Mouse (Mus musculus) left cerebral cortex, postnatal 10 days (tissue): Measurements from ENCODE around the gene Hdac1. TPM values are rescaled to one million over a fixed set of nuclear protein-coding genes. Genes with fewer than 3 reads are reported as not detected.
A peak's percentile ranks its signal among the peaks of the same experiment; 100 is the strongest.
"Not testable (repeated sequence)": the region's sequence is repeated elsewhere in the genome, so short reads cannot be mapped to it uniquely, and the experiment has no call there.

Experiments used
- DNase-seq, 2 experiments: peaks; one replicate each; pipeline ENCODE4 v3.0.0; 2021 to 2022; ENCODE audit warnings: low spot score in 2 of 2, mixed read lengths in 1 of 2; ENCODE audit errors: extremely low spot score in 1 of 2
- intact Hi-C: fragments of 180-260 bp; cut with DNase I; formaldehyde crosslinking; loops from one replicate; pipeline ENCODE4 v1.15.1; 2025
- total RNA-seq, 2 experiments: library from RNA; stranded (reverse); gene quantifications; 2 replicates each; pipeline ENCODE4 v1.2.3; 2021

Hdac1 gene
- total RNA-seq, 2 experiments from 2014 or later: 29.4 to 33.0 TPM

DNA sequence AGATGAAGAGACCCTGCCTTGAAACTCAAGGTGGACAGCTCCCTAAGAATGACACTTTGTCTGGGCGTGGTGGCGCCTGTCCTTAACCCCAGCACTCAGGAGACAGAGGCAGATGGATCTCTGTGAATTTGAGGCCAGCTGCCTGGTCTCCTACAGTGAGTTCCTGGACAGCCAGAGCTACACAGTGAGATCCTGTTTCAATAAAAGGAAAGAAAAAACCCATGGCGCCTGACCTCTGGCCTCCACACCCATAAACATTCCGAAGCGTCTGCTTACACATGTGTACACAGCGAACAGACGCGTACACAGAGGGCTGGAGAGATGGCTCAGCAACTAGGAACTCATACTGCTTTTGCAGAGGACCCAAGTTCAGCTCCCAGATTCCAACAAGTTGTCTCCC lies 21.2 kb upstream of the Hdac1 start:
- intact Hi-C loops: no loop called here
- no peak for DNase-seq

DNA sequence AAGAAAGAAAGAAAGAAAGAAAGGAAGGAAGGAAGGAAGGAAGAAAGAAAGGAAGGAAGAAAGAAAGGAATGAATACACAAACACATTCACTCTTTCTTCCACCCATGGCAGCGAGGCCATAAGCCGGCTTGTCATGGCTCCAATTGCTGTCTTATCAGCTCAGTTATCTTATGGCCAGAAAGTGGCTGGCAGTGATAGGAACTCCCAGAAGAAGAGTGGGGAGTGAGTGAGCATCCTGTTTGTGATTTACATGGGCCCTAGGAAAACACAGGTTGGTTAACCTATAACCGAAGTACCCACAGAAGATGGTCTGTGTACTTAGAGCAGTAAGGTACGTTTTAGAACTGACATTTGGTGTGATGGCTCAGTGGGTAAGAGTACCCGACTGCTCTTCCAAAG lies 18.7 kb upstream of the Hdac1 start:
- intact Hi-C loops: no loop called here

DNA sequence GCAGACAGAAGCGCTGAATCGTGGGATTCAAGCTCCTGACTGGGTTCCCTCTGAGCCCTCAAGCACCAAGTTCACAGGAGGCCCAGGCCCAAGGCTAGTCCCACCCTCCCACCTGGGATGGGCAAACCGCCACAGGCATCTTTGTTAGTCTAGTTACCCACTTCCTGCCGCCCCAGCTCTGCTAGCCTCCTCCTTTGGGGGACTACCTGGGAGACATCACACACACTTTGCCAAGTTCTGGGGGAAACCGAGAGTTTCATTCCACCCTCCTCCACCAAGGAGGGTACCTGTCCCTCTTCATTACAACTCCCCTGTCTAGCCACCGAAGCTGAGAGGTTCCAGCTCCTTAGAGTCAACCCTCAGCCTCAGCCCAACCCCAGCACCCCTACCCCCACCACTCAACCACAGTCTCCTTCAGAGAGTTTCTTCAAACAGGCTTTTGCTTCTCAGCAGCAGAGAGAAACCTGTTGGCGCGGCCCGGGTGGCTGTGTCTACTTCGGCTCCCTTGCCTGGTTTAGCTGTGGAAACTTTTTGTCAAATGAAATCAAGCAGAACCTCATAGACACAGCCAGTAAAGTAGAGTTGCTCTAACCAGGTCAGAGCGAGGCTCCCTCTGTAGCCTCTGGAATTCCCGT lies 15.9 kb upstream of the Hdac1 start:
- peak in 1 of 2 experiments; percentile 32 for DNase-seq
- intact Hi-C loops: no loop called here

More for the DNA sequence above, 18.7 kb upstream of the Hdac1 start:
- no peak for DNase-seq

DNA sequence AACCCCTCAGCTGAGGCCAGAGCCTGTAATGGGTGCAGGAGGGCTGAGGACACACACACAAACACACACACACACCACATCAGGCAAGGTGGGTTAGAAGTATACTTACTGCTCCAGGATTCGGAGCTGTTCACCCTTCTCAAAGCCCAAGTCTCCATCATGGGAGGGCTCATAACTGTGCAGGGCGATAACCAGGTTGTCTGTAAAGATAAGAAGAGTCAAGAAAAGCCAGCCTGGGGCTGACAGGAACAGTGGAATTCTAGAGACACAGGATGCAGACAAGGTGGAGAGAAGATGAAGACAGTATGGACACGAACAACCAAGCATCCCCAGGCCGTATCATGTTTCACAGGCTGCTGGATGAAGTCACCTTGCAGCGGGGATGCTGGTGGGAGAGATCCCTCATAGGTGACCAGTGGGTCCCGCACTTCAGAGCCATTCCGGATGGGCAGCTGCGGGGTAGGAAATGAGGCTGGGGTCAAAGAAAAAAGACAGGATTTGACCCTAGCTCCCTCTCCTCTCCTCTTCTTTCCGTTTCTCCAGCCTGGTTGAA lies 14.8 kb upstream of the Hdac1 start:
- intact Hi-C loops: no loop called here
- DNase-seq: no peak

DNA sequence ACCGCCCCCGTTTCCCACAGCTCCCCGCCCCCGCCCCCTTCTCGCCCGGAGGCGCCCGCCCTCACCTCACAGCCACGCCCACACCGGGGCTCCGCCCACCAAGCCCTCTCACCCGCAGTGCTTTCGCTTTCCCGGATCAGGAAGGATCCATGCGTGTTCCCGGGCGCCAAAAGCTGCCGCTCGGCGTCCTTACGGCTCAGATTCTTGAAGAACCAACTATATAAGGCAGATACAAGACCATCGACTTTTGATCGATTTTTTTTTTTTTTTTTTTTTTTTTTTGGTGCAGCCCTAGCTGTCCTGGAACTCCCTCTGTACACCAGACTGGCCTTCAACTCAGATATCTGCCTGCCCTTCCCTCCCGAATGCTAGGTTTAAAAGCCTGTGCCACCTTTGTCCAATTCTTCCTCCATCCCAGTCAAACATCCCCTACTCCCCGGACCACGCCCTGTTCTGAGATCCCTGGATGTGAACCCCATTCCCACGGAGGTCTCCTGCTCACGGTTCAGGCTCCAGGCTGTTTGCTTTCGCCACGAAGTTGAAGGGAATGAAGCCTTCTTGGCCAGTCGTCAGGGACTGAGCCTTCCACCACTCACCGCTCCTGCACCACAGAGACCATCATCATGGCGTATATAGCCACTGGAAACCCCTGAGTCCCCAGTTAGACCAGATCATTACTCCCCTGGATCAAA lies 14.2 kb upstream of the Hdac1 start:
- intact Hi-C loops: no loop called here
- peak; percentile 78 to 93 for DNase-seq

DNA sequence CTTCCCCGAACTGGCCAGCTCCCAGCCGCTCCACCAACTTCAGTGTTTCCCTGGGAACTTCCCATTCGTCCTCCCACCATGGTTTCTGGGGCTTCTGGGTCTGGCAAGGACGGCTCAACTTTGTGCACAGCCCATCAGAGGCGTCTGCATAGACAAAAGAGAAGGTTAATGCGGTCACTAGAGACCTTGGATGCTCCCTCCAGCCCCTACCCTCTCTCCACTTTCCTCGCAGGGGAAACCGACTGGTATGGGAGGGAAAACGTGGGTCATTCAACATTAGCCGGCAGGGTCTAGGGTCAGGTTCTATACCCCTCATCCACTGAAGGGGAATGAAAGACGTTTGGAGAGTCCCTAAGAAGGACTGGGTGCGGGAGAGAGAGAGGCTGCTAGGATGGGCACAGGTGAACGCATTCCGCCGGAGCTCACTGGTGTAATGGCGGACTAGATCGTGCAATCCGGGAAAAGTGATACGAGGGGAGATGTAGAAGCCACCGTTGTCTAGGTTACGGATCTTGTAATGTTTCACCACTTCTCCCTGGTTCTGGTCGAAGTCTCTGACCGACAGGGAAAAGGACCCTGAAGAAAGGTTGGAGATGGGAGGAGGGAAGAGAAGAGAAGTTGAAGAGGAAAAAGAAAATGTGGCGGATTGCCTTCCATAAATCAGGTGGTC lies 13.5 kb upstream of the Hdac1 start:
- DNase-seq: peak in 1 of 2 experiments; percentile 39
- intact Hi-C loops: no loop called here

DNA sequence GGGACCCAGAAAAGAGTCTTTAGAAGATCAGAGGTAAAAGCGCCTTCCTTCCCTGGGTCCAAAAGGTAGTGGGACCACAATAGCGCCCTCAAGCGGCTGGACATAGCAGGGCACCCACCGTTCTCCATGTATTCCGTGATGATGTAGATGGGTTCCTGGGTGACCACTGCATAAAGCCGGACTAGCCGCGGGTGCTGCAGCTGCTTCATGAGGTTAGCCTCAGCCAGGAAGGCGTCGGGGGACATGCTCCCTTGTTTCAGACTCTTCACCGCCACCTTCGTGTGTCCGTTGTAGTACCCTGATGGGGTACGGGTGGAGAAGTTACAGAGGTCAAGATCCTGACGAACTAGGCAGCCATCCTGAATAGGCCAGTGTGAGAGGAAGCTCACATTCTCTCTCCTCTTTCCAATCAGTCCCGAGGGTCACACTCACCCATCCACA lies 12.9 kb upstream of the Hdac1 start:
- peak in 1 of 2 experiments; percentile 64 for DNase-seq
- intact Hi-C loops: no loop called here

DNA sequence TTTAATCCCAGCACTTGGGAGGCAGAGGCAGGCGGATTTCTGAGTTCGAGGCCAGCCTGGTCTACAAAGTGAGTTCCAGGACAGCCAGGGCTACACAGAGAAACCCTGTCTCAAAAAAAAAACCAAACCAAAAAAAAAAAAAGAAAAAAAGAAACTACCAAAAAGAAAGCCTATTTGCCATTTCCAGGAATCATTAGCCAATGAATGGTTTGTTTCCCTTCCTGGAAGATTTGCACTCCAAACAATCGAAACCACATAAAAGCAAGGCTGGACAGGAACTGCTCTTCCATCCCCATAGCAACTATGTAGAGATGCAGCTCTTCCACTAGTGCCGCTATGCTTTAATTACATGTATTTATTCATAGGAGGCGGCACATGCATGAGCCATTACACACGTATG lies 12.0 kb upstream of the Hdac1 start:
- DNase-seq, intact Hi-C loops: not testable (repeated sequence)

DNA sequence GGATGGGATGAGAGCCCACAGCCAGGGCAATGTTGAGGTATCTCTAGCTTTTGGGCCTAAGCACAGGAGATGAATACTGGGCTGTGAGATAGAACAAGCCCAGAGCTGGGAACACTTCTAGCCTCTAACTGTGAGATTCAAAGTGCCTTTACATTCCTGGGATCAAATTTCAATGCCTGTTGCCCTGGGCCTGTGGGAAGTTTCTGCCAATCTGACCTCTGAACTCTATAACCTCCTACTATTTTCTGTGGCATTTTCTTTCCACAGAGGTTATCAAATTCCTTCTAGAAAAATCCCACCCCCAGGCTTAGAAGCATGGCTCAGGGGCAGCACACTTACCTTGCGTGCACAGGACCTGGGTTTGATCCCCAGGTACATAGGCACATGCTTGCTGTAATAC lies 7.8 kb upstream of the Hdac1 start:
- no peak for DNase-seq
- intact Hi-C loops: no loop called here

DNA sequence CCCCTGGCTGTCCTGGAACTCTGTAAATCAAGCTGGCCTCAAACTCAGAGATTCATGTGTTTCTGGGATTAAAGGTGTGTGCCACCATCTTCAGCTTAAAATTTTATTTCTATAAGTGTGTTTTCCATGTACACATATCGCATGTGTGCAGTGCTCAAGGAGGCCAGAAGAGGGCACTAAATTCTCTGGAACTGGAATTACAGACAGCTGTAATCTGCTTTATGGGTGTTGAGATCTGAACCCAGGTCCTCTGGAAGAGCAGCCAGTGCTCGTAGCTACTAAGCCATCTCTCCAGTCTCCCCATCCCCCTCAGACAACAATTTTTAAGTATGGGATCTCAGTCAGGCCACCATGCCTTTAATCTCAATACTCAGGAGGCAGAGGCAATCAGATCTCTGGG lies 6.8 kb upstream of the Hdac1 start:
- no peak for DNase-seq
- intact Hi-C loops: no loop called here

DNA sequence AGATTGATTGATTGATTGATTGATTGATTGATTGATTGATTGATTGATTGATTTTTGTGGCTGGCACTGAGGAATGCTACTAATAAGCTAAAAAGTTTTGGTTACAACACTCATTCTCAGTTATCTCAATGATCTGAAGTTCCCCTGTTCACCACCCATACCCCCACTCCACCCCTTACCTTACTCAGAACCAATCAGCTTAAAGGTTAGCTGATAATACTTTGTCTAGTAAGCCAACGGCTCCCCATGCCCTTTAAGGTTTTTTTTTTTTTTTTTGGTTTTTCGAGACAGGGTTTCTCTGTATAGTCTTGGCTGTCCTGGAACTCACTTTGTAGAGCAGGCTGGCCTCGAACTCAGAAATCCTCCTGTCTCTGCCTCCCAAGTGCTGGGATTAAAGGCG lies 5.1 kb upstream of the Hdac1 start:
- intact Hi-C loops, DNase-seq: not testable (repeated sequence)

DNA sequence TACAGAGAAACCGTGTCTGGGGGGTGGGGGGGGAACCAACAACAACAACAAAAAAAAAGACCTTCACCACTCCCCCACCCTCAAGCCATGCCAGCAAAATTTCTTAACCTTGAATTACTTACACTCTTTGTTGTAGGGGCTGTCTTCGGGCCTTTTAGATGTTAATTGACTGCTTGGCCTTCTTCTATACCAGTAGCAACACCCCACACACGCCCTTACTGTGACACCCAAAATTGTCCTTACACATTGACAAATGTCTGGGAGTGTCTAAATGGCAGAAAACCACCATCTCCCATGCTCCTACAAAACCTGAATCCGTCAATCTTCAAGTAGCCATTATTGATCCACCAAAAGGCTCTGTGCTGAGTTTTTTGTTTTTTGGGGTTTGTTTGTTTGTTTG lies 1.6 kb upstream of the Hdac1 start:
- DNase-seq: no peak
- intact Hi-C loops: no loop called here

DNA sequence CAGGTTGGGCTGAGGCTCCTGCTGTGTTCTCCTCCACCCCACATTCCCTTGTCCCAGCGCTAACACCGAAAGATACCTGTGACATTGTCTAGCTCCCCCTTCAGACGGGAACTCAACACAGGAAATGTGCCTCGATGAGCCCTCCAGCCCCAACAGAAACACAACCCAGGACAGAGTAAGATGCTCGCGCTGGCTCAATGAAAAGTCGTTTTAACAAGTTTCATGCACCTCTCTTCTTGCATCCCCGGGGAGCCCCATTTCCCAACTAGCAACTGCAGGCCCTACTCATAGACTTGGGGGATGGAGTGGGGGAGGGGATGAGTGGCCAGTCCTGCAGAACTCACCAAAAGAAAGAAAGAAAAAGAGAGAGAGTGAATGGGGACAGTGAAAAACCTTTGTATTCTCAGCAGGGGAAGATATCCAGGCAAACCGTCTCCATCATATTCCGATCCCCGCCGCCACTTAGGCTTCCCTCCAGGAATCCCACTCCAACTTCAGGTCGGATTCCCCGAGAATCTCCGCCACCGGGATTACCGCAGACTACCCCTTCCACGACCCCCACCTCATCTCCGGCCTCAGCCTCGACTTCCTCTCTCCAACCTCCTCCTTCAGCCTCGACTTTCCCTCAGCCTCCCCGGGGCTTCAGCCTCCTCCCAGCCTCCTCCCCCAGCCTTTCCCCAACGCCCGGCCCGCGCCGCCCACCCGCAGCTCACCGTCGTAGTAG lies 483 bp downstream of the Hdac1 start:
- intact Hi-C loops: no loop called here

DNA sequence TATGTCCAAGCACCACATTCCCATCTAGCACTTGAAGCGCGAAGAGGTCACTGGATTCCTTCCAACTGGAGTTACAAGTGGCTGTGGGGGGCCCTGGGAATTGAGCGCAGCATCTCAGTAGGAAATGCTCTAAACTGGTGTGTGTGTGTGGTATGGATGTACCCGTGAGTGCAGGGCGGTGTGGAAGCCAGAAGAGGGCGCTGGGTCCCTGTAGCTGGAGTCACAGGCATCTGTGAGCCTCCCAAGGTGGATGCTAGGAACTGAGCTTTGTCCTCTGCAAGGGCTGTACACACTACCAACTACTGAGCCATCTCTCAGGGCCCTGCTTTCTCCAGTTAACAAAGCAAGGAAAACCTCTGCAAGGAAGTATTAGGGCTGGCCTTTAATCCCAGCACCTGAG lies 2.5 kb downstream of the Hdac1 start:
- peak in 1 of 2 experiments; percentile 37 for DNase-seq
- intact Hi-C loops: no loop called here

More for the DNA sequence above, 483 bp downstream of the Hdac1 start:
- peak in 1 of 2 experiments; percentile 30 for DNase-seq

DNA sequence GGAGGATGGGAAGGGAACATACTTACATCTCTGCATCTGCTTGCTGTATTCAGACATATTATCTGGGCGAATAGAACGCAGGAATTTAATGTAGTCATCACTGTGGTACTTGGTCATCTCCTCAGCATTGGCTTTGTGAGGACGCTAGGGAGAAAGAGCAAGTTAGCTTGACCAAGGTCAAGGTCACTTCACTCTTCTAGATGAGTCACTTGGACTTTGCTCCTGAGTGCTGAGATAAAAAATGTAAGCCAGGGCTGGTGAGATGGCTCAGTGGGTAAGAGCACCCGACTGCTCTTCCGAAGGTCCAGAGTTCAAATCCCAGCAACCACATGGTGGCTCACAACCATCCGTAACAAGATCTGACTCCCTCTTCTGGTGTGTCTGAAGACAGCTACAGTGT lies 13.6 kb downstream of the Hdac1 start:
- intact Hi-C loops, DNase-seq: not testable (repeated sequence)

DNA sequence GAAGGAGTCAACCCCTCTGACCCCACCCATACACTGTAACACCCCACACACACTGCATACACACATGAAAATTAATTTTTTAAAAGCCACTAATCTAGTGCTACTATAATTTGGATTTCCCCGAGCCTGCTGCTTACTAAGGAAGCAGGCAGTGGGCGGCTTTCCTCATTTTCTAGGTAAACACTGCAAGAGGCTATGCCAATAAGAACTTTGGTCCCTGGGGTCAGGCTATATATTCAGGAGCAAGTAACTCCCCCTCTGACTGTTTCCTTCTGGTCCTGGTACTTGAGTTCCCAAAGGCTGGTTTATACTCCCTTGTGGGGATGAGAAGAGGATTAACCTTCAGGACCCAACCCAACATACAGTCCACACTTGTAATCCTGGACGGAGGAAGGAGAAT lies 16.6 kb downstream of the Hdac1 start:
- DNase-seq: no peak
- intact Hi-C loops: no loop called here

DNA sequence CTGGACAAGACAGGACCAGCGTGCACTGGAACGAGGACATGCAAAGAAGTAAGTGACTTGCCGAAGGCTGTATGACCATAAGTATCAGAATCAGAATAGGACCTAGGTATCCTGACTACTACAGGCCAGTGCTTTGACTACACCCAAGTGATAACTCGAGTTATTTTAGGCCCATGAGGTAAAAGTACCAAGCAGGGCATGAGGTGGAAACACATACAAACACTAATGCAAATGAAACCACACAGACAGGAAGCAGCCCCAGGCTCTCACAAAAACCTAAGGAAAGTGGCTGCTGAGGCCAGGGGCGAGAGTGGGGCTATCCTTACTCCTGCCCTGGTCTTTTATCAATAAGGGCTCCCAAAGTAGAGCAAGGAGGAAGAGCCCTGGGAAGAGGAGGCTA lies 17.2 kb downstream of the Hdac1 start:
- intact Hi-C loops: no loop called here
- DNase-seq: no peak

DNA sequence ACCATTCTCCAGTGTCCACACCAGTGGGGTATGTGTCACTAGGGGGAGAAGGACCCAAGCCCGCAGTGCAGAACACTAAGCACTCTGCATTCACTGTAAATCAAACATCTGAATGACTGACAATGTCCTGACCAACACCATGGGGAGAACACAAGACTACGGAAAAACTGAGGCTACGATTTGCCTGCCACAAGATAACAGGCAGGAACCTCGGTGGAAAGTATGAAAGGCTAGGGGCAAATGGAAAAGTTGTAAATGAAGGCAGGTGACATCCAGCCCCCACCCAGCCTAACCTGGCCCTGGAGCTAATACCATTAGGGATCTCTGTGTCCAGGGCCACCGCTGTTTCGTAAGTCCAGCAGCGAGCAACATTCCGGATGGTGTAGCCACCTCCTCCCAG lies 24.0 kb downstream of the Hdac1 start:
- intact Hi-C loops: no loop called here
- no peak for DNase-seq

DNA sequence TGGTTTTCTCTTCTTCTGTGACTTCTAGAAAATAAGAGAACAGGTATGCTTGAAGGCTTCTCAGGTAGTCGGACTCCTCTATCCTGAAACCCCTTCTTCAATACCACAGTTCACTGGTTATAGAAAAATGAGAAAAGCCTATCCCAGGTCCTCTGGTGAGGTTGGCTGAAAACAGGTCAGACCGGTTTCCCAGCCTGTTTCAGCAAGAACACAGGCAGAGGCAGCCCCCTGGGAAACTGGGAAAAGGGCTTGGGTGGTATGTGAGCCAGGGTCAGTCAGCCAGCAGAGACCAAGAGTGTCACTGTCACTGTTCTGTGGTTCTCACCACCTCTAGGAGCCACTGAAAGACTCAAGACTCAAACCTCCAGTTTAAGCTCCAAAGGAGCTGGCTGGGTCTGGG lies 25.6 kb downstream of the Hdac1 start:
- intact Hi-C loops: no loop called here

More for the DNA sequence above, 25.6 kb downstream of the Hdac1 start:
- DNase-seq: no peak
